Mouse (Mus musculus) spleen, postnatal 14 days (tissue): ENCODE data around the gene Plin5.
"Not testable (repeated sequence)": the region's sequence is repeated elsewhere in the genome, so short reads cannot be mapped to it uniquely, and the experiment has no call there.

Experiments
- DNase-seq, 2 experiments: peaks; one replicate each; pipeline ENCODE4 v3.0.0; 2021 to 2022; ENCODE audit warnings: low spot score in 2 of 2

Plin5 gene

GRCm38 (mm10) chr17:56074097-56074826 is 43.1 kb downstream of the Plin5 start:
- peak; percentile 72 to 76 for DNase-seq

GRCm38 (mm10) chr17:56072243-56072642 is 45.2 kb downstream of the Plin5 start:
- DNase-seq, result no peak

GRCm38 (mm10) chr17:56071126-56071525 is 46.3 kb downstream of the Plin5 start:
- DNase-seq, result no peak

GRCm38 (mm10) chr17:56069066-56069465 is 48.3 kb downstream of the Plin5 start:
- no peak for DNase-seq

- no peak for DNase-seq
Observed at GRCm38 (mm10) chr17:56066451-56066850, 50.9 kb downstream of the Plin5 start.

- not testable (repeated sequence) for DNase-seq
Observed at GRCm38 (mm10) chr17:56065715-56066114, 51.7 kb downstream of the Plin5 start.

GRCm38 (mm10) chr17:56062081-56062480 is 55.3 kb downstream of the Plin5 start:
- DNase-seq, result no peak
